ENCODE assay signal across 18 mouse cellular contexts in the genomic region with DNA sequence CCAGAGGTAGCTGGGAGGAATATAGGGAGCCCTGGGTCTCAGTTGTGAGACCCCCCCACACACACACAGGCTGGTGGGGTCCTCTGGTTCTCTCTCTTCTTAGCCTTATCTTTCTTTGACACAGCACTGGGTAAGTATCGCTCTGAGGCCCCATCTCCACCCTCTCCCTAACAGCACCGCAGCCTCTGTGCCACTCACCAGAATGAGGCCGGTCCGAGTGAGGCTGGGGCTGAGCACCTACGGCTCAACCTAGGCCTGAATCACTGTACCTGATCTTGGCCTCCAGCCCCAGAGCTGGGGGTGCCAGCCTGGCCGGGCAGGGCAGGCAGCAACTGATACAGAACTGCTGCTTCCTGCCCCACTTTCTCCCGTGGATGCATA. TPM values are rescaled to one million over a fixed set of nuclear protein-coding genes. Genes with fewer than 3 reads are reported as not detected.
A peak's percentile ranks its signal among the peaks of the same experiment; 100 is the strongest.
DNase-seq lines count a peak whose midpoint lies in the region; ATAC-seq and TF ChIP-seq lines count a peak whose summit lies in the region.
"Had no signal": no experiment of that assay in that cellular context is flagged by ENCODE, and none has a peak within 500 bp of the region (broad histone marks: within the 10 kb centered on the region; RNA-seq: fewer than 3 reads in every experiment).

No protein-coding gene starts in this region.

- intact Hi-C loops in heart, adult 2 months (cut with DNase I): no loop called here

- no peak for TF ChIP-seq EP300 in heart, postnatal 0 days (IDR thresholded peaks at IDR 0.05; ENCODE audit: low read depth)
- no peak for TF ChIP-seq EP300 in heart, adult 2 months (IDR thresholded peaks at IDR 0.05; ENCODE audit: insufficient read depth, low read depth, low read length)

- H3K79me2 ChIP-seq in heart, adult 2 months (replicated peaks; ENCODE audit: control insufficient read depth, insufficient read depth, low read length): no peaks in the 10 kb centered on the region

- 0 out of 2 replicates have a peak, but pooled peaks cover 4% of the 10 kb centered on the region for H3K27me3 ChIP-seq in heart, postnatal 0 days (ENCODE audit: control insufficient read depth, insufficient read depth, low read length)
- no peaks in the 10 kb centered on the region for H3K27me3 ChIP-seq in heart, adult 2 months (ENCODE audit: control insufficient read depth, insufficient read depth, low read length)
- H3K27me3 ChIP-seq in limb, embryonic 10.5 days (ENCODE audit: low read depth, poor library complexity, severe bottlenecking): peaks cover 11% of the 10 kb centered on the region; the same call in 1 of the 2 replicates
- H3K27me3 ChIP-seq: embryonic facial prominence, embryonic 15.5 days; limb, embryonic 15.5 days had no signal

- H3K9ac ChIP-seq in heart, postnatal 0 days (replicated peaks; ENCODE audit: low read depth, low read length): no peak overlapping the region
- no peak overlapping the region for H3K9ac ChIP-seq in heart, adult 2 months (ENCODE audit: low read depth, low read length)
- H3K9ac ChIP-seq: embryonic facial prominence, embryonic 15.5 days; limb, embryonic 15.5 days had no signal

- no peak for DNase-seq in heart, postnatal 0 days (ENCODE audit: low spot score)
- DNase-seq in heart, adult 2 months: no peak
- no peak for DNase-seq in limb, embryonic 10.5 days (ENCODE audit: low spot score)
- no peak for DNase-seq in gastrocnemius, postnatal 25 days
- DNase-seq in adrenal gland, adult 18-20 months (ENCODE audit: low spot score in 2 of 2): no peak
- DNase-seq: adrenal gland, postnatal 36 days; cerebellum, adult 11 months; gastrocnemius, postnatal 10 days; thymus, adult 2 months had no signal

- no peak for TF ChIP-seq POLR2A in heart, adult 2 months (IDR thresholded peaks at IDR 0.05; ENCODE audit: insufficient read depth, low read depth, low read length)

- peaks cover 17% of the 10 kb centered on the region; the same call in 1 of the 2 replicates for H3K4me1 ChIP-seq in heart, postnatal 0 days (ENCODE audit: control insufficient read depth, insufficient read depth)
- no peaks in the 10 kb centered on the region for H3K4me1 ChIP-seq in heart, adult 2 months (ENCODE audit: control insufficient read depth, insufficient read depth, low read length)
- peaks cover 10% of the 10 kb centered on the region for H3K4me1 ChIP-seq in brown adipose tissue, adult 24 weeks (ENCODE audit: control insufficient read depth, insufficient read depth, insufficient read length, low read length)
- no peaks in the 10 kb centered on the region for H3K4me1 ChIP-seq in limb, embryonic 10.5 days
- H3K4me1 ChIP-seq: embryonic facial prominence, embryonic 15.5 days had no signal

- WGBS in heart, postnatal 0 days: 53% methylated on average over 7 of the region's 7 CpGs
- WGBS in heart, adult 2 months: 72% methylated on average over 7 of the region's 7 CpGs
- WGBS in limb, embryonic 10.5 days: 89% methylated on average over 7 of the region's 7 CpGs

- TF ChIP-seq CTCF in heart, postnatal 0 days (IDR thresholded peaks at IDR 0.05; ENCODE audit: low read depth): no peak
- TF ChIP-seq CTCF in heart, adult 2 months (IDR thresholded peaks at IDR 0.05): no peak

- no peaks in the 10 kb centered on the region for H3K9me3 ChIP-seq in heart, postnatal 0 days (replicated peaks; ENCODE audit: control insufficient read depth, low read length)
- H3K9me3 ChIP-seq in limb, embryonic 10.5 days (replicated peaks): no peaks in the 10 kb centered on the region
- H3K9me3 ChIP-seq: embryonic facial prominence, embryonic 15.5 days; limb, embryonic 15.5 days had no signal

- no peak overlapping the region for H3K4me3 ChIP-seq in heart, postnatal 0 days (ENCODE audit: low read depth, low read length)
- H3K4me3 ChIP-seq in heart, adult 2 months: no peak overlapping the region
- H3K4me3 ChIP-seq in brown adipose tissue, adult 24 weeks (ENCODE audit: insufficient read depth, low read depth, low read length): no peak overlapping the region
- H3K4me3 ChIP-seq in limb, embryonic 10.5 days: no peak overlapping the region
- H3K4me3 ChIP-seq: embryonic facial prominence, embryonic 15.5 days; limb, embryonic 15.5 days had no signal

- no peak overlapping the region for H3K4me2 ChIP-seq in heart, postnatal 0 days (ENCODE audit: low read depth, low read length)
- H3K4me2 ChIP-seq: embryonic facial prominence, embryonic 15.5 days; limb, embryonic 15.5 days had no signal

- H3K36me3 ChIP-seq in heart, postnatal 0 days (replicated peaks; ENCODE audit: control insufficient read depth, insufficient read depth, low read length): no peaks in the 10 kb centered on the region
- H3K36me3 ChIP-seq in heart, adult 2 months (ENCODE audit: control insufficient read depth, insufficient read depth, low read length): no peaks in the 10 kb centered on the region
- H3K36me3 ChIP-seq in limb, embryonic 10.5 days: no peaks in the 10 kb centered on the region
- H3K36me3 ChIP-seq: embryonic facial prominence, embryonic 15.5 days; limb, embryonic 15.5 days had no signal

- no peak overlapping the region for H3K27ac ChIP-seq in heart, postnatal 0 days (ENCODE audit: low read depth)
- no peak overlapping the region for H3K27ac ChIP-seq in heart, adult 2 months
- H3K27ac ChIP-seq in brown adipose tissue, adult 24 weeks (replicated peaks; ENCODE audit: low read depth, low read length): peak overlapping the region; percentile 63
- peak overlapping the region; percentile 47 for H3K27ac ChIP-seq in limb, embryonic 10.5 days
- H3K27ac ChIP-seq: embryonic facial prominence, embryonic 15.5 days; limb, embryonic 15.5 days had no signal

- ATAC-seq in heart, postnatal 0 days (ENCODE audit: insufficient read depth, low read depth): 0 out of 2 replicates have a peak, but pooled peaks have one; percentile 3
- ATAC-seq in megakaryocyte progenitor cell, adult 5-6 weeks (replicated peaks; ENCODE audit: poor library complexity): peak; percentile 33

RNA-seq across cellular contexts. Expression of a gene that starts 15.2 kb away (rescaled TPM):
- total RNA-seq in heart, postnatal 0 days (2014; rRNA removed; ENCODE audit: low replicate concordance): not detected in 2 replicates
- 0.04 TPM in 1 of 2 replicates, not detected in the other for polyA plus RNA-seq in heart, postnatal 0 days (2015; fragmentation: Nextera tagmentation; extraction: Ambion mirVana)
- total RNA-seq in heart, adult 2 months (2021): not detected
- 0.47 TPM in 1 of 2 replicates, not detected in the other for polyA plus RNA-seq in heart, adult 2 months (2012; rRNA removed)
- not detected in 2 replicates for polyA plus RNA-seq in brown adipose tissue, adult 24 weeks (2012; ENCODE audit: insufficient read depth, insufficient read length, missing spikeins)
- polyA plus RNA-seq in limb, embryonic 10.5 days (2016; fragmentation: Nextera tagmentation; extraction: Ambion mirVana): 0.36 and 0.44 TPM in 2 replicates
- 0.05 TPM in 2 replicates for total RNA-seq in megakaryocyte progenitor cell, adult 5-6 weeks (2015)
- total RNA-seq in megakaryocyte progenitor cell, adult 5-6 weeks (2017): not detected in 2 replicates
- total RNA-seq in gastrocnemius, postnatal 25 days (2021): under 1 TPM; 0.08 to 0.11 TPM
- total RNA-seq in adrenal gland, adult 18-20 months (2021): not detected
- total RNA-seq: adrenal gland, postnatal 36 days; megakaryocyte, adult 5-6 weeks had no signal

RNA-seq across cellular contexts. Expression of a gene that starts 45.4 kb away (rescaled TPM):
- 0.31 TPM in 1 of 2 replicates, not detected in the other for total RNA-seq in heart, postnatal 0 days (2014; rRNA removed; ENCODE audit: low replicate concordance)
- polyA plus RNA-seq in heart, postnatal 0 days (2015; fragmentation: Nextera tagmentation; extraction: Ambion mirVana): 0.18 and 0.44 TPM in 2 replicates
- total RNA-seq in heart, adult 2 months (2021): under 1 TPM; 0.31 to 0.96 TPM
- 1.3 and 1.4 TPM in 2 replicates for polyA plus RNA-seq in heart, adult 2 months (2012; rRNA removed)
- polyA plus RNA-seq in brown adipose tissue, adult 24 weeks (2012; ENCODE audit: insufficient read depth, insufficient read length, missing spikeins): 1.6 and 2.5 TPM in 2 replicates
- 0.05 and 0.33 TPM in 2 replicates for polyA plus RNA-seq in limb, embryonic 10.5 days (2016; fragmentation: Nextera tagmentation; extraction: Ambion mirVana)
- total RNA-seq in megakaryocyte progenitor cell, adult 5-6 weeks (2015): 5.5 and 5.7 TPM in 2 replicates
- 4.8 and 5.0 TPM in 2 replicates for total RNA-seq in megakaryocyte progenitor cell, adult 5-6 weeks (2017)
- total RNA-seq in gastrocnemius, postnatal 25 days (2021): 100 to 1,000 TPM; 148 to 165 TPM
- 1 to 10 TPM; 1.4 to 4.9 TPM for total RNA-seq in adrenal gland, adult 18-20 months (2021)

RNA-seq across cellular contexts. Expression of a gene that starts 50.3 kb away (rescaled TPM):
- total RNA-seq in heart, postnatal 0 days (2014; rRNA removed; ENCODE audit: low replicate concordance): 0.04 TPM in 1 of 2 replicates, not detected in the other
- 0.11 TPM in 2 replicates for polyA plus RNA-seq in heart, postnatal 0 days (2015; fragmentation: Nextera tagmentation; extraction: Ambion mirVana)
- under 1 TPM; 0.09 to 0.16 TPM for total RNA-seq in heart, adult 2 months (2021)
- 0.06 TPM in 1 of 2 replicates, not detected in the other for polyA plus RNA-seq in heart, adult 2 months (2012; rRNA removed)
- polyA plus RNA-seq in brown adipose tissue, adult 24 weeks (2012; ENCODE audit: insufficient read depth, insufficient read length, missing spikeins): not detected in 2 replicates
- 1.3 and 1.5 TPM in 2 replicates for polyA plus RNA-seq in limb, embryonic 10.5 days (2016; fragmentation: Nextera tagmentation; extraction: Ambion mirVana)
- not detected in 2 replicates for total RNA-seq in megakaryocyte progenitor cell, adult 5-6 weeks (2015)
- total RNA-seq in megakaryocyte progenitor cell, adult 5-6 weeks (2017): 0.07 and 0.46 TPM in 2 replicates
- total RNA-seq in gastrocnemius, postnatal 25 days (2021): 1 to 10 TPM; 1.8 to 3.1 TPM
- total RNA-seq in adrenal gland, adult 18-20 months (2021): not detected
- total RNA-seq: adrenal gland, postnatal 36 days; monocyte, adult 5-6 weeks; neutrophil, adult 5-6 weeks had no signal
- polyA plus RNA-seq: intestine, embryonic 14.5 days; large intestine, adult 2 months had no signal

Comparison
In these comparisons a context has a peak if more than half of its experiments do, and no peak if none do; other contexts are left out.
1. H3K27ac ChIP-seq: peak in brown adipose tissue, adult 24 weeks (single experiment) and limb, embryonic 10.5 days (single experiment); none in heart, postnatal 0 days (single experiment) and heart, adult 2 months (single experiment).
2. RNA of a gene that starts 45.4 kb away (total RNA-seq): 148 to 165 TPM in gastrocnemius, postnatal 25 days; 4.8 to 5.7 TPM in megakaryocyte progenitor cell, adult 5-6 weeks, 1.4 to 4.9 TPM in adrenal gland, adult 18-20 months, 0.31 to 0.96 TPM in heart, adult 2 months and 0.31 TPM in heart, postnatal 0 days; every median in the first group is over 10 times any median in the second.